Mouse (Mus musculus): ENCODE results near the gene Fars2. TPM values are rescaled to one million over a fixed set of nuclear protein-coding genes. Genes with fewer than 3 reads are reported as not detected.

Fars2 gene
- polyA plus RNA-seq, 1 experiment, result 42.6 TPM

DNA sequence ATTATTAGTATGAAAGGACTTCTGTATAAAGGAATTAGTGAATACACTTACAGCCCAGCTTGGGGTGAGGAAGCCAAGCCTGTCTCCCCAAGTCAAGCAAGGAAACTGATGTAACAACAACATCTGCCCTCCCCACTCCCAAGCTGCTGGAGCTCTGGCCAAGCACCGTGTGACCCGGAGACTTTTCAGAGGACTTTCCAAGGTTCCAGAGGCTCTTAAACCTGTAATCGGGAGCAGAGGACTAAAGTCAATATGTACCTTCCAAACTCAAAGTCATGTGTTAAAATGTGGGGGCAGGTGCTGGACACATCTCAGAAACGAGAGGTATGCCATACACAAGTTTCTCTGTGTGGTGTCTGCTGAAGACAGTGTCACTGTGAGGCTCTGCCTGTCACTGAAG lies 566.4 kb downstream of the Fars2 start:
- no peaks in the 10 kb centered on the region for H3K36me3 ChIP-seq (ENCODE audit: control insufficient read depth, insufficient read depth, low read length)

DNA sequence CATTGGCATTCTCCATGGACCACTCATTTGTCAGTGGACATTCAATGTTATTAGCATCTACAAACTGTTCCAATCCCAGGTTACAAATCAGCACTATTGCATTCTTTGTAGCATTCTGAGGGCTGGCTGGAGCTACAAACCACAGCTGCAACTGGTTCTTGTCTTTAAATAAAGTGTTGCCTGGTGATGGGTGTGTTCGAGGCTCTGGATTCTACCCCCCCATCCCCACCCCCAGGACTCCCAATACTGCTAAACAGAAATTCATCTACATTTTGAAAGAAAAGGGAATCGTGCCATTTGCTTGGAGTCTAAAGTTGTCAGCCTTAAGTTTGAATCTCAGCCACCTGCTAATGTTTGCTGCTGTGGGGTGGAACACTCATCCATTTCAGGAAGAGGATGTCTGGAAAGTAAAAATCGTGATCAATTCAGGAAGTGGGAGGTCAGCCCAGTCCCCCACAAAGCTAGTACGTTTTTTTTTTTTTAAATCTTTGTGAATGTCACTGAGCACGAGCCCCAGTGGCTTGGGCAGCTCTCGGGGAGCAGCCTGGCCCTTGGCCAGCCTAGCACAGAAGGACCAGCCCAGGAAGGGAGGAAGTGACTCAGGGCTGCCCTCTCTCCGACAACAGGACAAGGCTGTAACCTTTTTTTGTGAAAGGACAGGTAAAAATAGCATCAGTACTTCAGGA lies 578.4 kb downstream of the Fars2 start:
- TF ChIP-seq CTCF (IDR thresholded peaks at IDR 0.05; ENCODE audit: extremely low read depth, insufficient read length, insufficient replicate concordance, low read depth, low read length), result no peak
- no peak for TF ChIP-seq POLR2A (IDR thresholded peaks at IDR 0.05; ENCODE audit: low read depth, low read length)
- H3K27ac ChIP-seq (ENCODE audit: insufficient read depth, low read depth, low read length), result no peak overlapping the region

More for the DNA sequence above, 566.4 kb downstream of the Fars2 start:
- no peaks in the 10 kb centered on the region for H3K4me1 ChIP-seq (ENCODE audit: control insufficient read depth, insufficient read depth, insufficient read length, low read length)
- no peak for TF ChIP-seq POLR2A (IDR thresholded peaks at IDR 0.05; ENCODE audit: low read depth, low read length)
- no peak for TF ChIP-seq CTCF (IDR thresholded peaks at IDR 0.05; ENCODE audit: extremely low read depth, insufficient read length, insufficient replicate concordance, low read depth, low read length)
- WGBS, result 69% methylated on average over 4 of the region's 4 CpGs
- no peaks in the 10 kb centered on the region for H3K27me3 ChIP-seq (ENCODE audit: control insufficient read depth, insufficient read depth, low read length)
- H3K27ac ChIP-seq (ENCODE audit: insufficient read depth, low read depth, low read length), result no peak overlapping the region
- no peak overlapping the region for H3K4me3 ChIP-seq (ENCODE audit: low read depth, low read length)

DNA sequence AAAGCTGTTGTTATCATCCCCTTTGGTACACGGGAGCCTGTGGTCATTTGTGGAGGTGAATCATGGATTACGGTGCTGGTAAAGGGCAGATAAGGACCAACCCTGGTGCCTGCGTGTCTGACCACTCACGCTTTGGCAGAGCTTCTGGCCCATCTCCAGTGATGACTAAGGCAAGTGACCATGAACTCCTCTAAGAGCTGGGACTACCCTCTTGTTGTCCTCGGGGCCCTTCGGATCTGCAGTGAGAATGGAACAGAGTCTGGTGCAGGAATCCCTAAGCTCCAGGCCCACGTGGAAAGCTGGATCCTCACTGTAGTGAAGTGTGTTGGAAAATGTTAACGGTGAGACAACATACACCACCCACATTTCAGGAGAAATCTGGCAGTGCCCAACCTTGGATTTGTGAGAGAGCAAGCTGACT lies 579.1 kb downstream of the Fars2 start:
- TF ChIP-seq POLR2A (IDR thresholded peaks at IDR 0.05; ENCODE audit: low read depth, low read length) (no peak), CTCF (IDR thresholded peaks at IDR 0.05; ENCODE audit: extremely low read depth, insufficient read length, insufficient replicate concordance, low read depth, low read length) (no peak)
- Histone ChIP-seq H3K27me3 (ENCODE audit: control insufficient read depth, insufficient read depth, low read length) (no peaks in the 10 kb centered on the region), H3K27ac (ENCODE audit: insufficient read depth, low read depth, low read length) (no peak overlapping the region), H3K4me3 (ENCODE audit: low read depth, low read length) (no peak overlapping the region), H3K36me3 (ENCODE audit: control insufficient read depth, insufficient read depth, low read length) (no peaks in the 10 kb centered on the region), H3K4me1 (ENCODE audit: control insufficient read depth, insufficient read depth, insufficient read length, low read length) (no peaks in the 10 kb centered on the region)
- WGBS, result 71% methylated on average over 8 of the region's 8 CpGs

More for the DNA sequence above, 578.4 kb downstream of the Fars2 start:
- Histone ChIP-seq H3K4me3 (ENCODE audit: low read depth, low read length) (no peak overlapping the region), H3K27me3 (ENCODE audit: control insufficient read depth, insufficient read depth, low read length) (no peaks in the 10 kb centered on the region), H3K4me1 (ENCODE audit: control insufficient read depth, insufficient read depth, insufficient read length, low read length) (no peaks in the 10 kb centered on the region), H3K36me3 (ENCODE audit: control insufficient read depth, insufficient read depth, low read length) (no peaks in the 10 kb centered on the region)
- 45% methylated on average over 7 of the region's 7 CpGs for WGBS

DNA sequence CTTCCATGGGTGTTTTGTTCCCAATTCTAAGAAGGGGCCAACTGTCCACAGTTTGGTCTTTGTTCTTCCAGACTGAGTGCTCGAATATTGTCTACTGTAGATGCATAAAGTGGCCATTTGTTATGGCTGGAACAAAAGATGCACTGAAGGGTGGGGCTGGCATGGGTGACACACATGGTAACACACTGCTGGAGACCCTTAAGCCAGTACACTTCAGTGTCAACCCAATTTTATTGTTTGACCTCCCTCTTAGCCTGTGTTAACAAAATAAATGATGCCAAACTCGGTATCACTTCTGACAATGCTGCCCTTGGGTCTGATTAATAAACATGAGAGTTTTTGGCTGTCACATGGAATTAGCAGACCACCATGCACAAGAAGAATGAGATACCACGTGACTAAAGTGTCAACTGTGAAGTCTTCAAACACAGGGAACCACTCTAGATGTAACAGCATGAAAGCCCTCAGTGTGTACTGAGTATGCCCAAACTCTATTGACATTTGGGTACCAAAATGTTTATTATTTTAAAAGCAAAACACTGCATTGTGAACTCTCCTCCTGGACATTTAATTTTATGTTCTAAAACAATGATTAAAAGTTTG lies 590.0 kb downstream of the Fars2 start:
- TF ChIP-seq CTCF (IDR thresholded peaks at IDR 0.05; ENCODE audit: extremely low read depth, insufficient read length, insufficient replicate concordance, low read depth, low read length), result no peak
- no peak for TF ChIP-seq POLR2A (IDR thresholded peaks at IDR 0.05; ENCODE audit: low read depth, low read length)

DNA sequence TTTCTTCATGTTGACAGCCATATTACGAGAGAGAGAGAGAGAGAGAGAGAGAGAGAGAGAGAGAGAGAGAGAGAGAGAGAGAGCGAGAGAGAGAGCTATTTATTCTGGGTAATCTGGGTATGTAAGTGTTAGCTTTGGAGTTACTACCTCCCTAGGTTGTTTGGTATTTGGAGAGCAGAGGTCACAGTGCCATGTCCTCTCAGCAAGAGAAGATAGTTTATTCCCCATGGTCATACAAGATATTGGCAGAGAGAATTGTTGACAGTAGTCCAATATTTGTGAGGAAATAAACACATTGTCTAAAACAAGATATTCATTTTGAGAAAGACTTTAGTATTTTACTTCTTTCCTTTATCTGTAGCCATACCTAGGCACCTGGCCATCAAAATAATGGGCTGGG lies 596.9 kb downstream of the Fars2 start:
- Histone ChIP-seq H3K27me3 (ENCODE audit: control insufficient read depth, insufficient read depth, low read length) (no peaks in the 10 kb centered on the region; the same call in 1 of the 2 replicates), H3K27ac (ENCODE audit: insufficient read depth, low read depth, low read length) (no peak overlapping the region), H3K4me3 (ENCODE audit: low read depth, low read length) (no peak overlapping the region), H3K4me1 (ENCODE audit: control insufficient read depth, insufficient read depth, insufficient read length, low read length) (no peaks in the 10 kb centered on the region), H3K36me3 (ENCODE audit: control insufficient read depth, insufficient read depth, low read length) (no peaks in the 10 kb centered on the region)
- TF ChIP-seq POLR2A (IDR thresholded peaks at IDR 0.05; ENCODE audit: low read depth, low read length) (no peak), CTCF (IDR thresholded peaks at IDR 0.05; ENCODE audit: extremely low read depth, insufficient read length, insufficient replicate concordance, low read depth, low read length) (no peak)
- 78% methylated on average over 2 of the region's 2 CpGs for WGBS

More for the DNA sequence above, 590.0 kb downstream of the Fars2 start:
- no peak overlapping the region for H3K4me3 ChIP-seq (ENCODE audit: low read depth, low read length)
- no peaks in the 10 kb centered on the region for H3K36me3 ChIP-seq (ENCODE audit: control insufficient read depth, insufficient read depth, low read length)
- H3K27me3 ChIP-seq (ENCODE audit: control insufficient read depth, insufficient read depth, low read length), result no peaks in the 10 kb centered on the region
- no peak overlapping the region for H3K27ac ChIP-seq (ENCODE audit: insufficient read depth, low read depth, low read length)
- WGBS, result 73% methylated on average over 3 of the region's 3 CpGs
- H3K4me1 ChIP-seq (ENCODE audit: control insufficient read depth, insufficient read depth, insufficient read length, low read length), result no peaks in the 10 kb centered on the region

DNA sequence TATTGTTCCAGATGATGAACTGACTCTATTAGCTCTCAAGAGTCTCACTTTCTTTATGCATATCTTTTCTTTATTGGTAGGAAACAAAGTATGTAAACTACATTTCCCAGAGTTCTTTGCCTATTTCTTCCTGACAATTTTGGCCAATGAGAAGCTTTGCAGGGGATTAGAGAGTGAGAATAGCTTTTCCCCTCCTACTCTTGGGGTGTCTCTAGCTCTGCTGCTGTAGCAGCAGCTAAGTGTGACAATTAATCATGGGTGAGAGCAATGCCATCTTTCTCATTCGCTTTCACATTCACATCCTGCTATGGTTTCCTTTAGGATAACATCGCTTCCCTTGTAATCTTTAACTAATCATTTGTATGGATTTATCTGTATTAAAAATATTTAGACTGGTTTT lies 599.5 kb downstream of the Fars2 start:
- Histone ChIP-seq H3K27me3 (ENCODE audit: control insufficient read depth, insufficient read depth, low read length) (no peaks in the 10 kb centered on the region; the same call in 1 of the 2 replicates), H3K4me1 (ENCODE audit: control insufficient read depth, insufficient read depth, insufficient read length, low read length) (peaks cover 5% of the 10 kb centered on the region; the same call in 1 of the 2 replicates), H3K4me3 (ENCODE audit: low read depth, low read length) (no peak overlapping the region), H3K27ac (ENCODE audit: insufficient read depth, low read depth, low read length) (no peak overlapping the region), H3K36me3 (ENCODE audit: control insufficient read depth, insufficient read depth, low read length) (no peaks in the 10 kb centered on the region)
- TF ChIP-seq POLR2A (IDR thresholded peaks at IDR 0.05; ENCODE audit: low read depth, low read length) (no peak), CTCF (IDR thresholded peaks at IDR 0.05; ENCODE audit: extremely low read depth, insufficient read length, insufficient replicate concordance, low read depth, low read length) (no peak)
- WGBS, result 70% methylated on average over 2 of the region's 2 CpGs

DNA sequence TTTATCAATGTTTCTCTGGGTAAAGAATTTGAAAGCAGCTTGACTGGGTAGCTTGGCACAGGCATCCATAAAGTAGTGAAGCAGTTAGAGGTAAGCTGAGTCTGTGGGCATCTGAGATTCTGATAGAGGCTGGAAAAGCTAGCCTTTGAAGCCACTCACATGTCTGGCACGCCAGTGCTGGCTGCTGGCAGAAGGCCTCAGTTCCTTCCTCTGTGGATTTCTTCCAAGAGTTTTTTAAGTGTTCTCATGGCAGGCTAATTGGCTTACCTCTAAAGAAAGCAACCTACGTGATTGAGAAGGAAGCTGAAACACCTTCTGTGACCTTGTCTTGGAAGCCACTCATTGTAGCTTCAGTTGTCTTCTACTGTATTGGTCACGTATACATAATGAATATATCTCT lies 600.2 kb downstream of the Fars2 start:
- TF ChIP-seq CTCF (IDR thresholded peaks at IDR 0.05; ENCODE audit: extremely low read depth, insufficient read length, insufficient replicate concordance, low read depth, low read length), result no peak
- H3K36me3 ChIP-seq (ENCODE audit: control insufficient read depth, insufficient read depth, low read length), result no peaks in the 10 kb centered on the region
- H3K4me3 ChIP-seq (ENCODE audit: low read depth, low read length), result no peak overlapping the region
- H3K27me3 ChIP-seq (ENCODE audit: control insufficient read depth, insufficient read depth, low read length), result no peaks in the 10 kb centered on the region; the same call in 1 of the 2 replicates
- peaks cover 5% of the 10 kb centered on the region; the same call in 1 of the 2 replicates for H3K4me1 ChIP-seq (ENCODE audit: control insufficient read depth, insufficient read depth, insufficient read length, low read length)
- no peak overlapping the region for H3K27ac ChIP-seq (ENCODE audit: insufficient read depth, low read depth, low read length)
- WGBS, result 70% methylated on average over 3 of the region's 3 CpGs

Measured in small intestine, adult 2 months (tissue).